Mouse (Mus musculus): ENCODE results near the gene Ppp1r21. TPM values are rescaled to one million over a fixed set of nuclear protein-coding genes. Genes with fewer than 3 reads are reported as not detected.
A peak's percentile ranks its signal among the peaks of the same experiment; 100 is the strongest.

The Ppp1r21 gene
- polyA plus RNA-seq, 1 experiment from 2014 or later, result 17.4 TPM

DNA sequence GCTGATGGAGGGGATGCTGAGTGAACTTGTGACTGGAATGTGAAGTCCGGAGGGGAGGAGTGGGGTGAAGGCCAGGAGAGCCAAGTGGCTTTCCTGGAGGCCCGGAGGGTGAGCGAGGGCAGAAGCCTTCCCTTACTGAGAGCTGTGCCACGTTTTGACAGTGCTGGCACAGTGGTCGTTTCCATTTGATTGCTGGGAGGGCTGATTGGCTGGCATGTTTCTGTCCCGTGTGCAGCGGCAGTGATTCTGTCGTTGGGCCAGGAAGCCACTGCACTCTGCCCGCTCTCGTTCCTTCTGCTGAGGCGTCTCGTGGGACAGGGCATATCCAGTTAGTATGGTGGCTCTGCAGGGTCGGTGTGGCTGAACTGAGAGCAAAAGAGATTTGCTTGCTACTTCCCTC lies 26.3 kb downstream of the Ppp1r21 start:
- Histone ChIP-seq H3K4me3 (no peak overlapping the region), H3K27me3 (ENCODE audit: poor library complexity, severe bottlenecking) (no peaks in the 10 kb centered on the region), H3K9me3 (no peaks in the 10 kb centered on the region), H3K4me1 (peaks cover 19% of the 10 kb centered on the region), H3K27ac (no peak overlapping the region), H3K36me3 (replicated peaks) (peaks cover 34% of the 10 kb centered on the region)
- WGBS, result 90% methylated on average over 13 of the region's 13 CpGs
- DNase-seq (ENCODE audit: extremely low spot score, low spot score), result no peak

DNA sequence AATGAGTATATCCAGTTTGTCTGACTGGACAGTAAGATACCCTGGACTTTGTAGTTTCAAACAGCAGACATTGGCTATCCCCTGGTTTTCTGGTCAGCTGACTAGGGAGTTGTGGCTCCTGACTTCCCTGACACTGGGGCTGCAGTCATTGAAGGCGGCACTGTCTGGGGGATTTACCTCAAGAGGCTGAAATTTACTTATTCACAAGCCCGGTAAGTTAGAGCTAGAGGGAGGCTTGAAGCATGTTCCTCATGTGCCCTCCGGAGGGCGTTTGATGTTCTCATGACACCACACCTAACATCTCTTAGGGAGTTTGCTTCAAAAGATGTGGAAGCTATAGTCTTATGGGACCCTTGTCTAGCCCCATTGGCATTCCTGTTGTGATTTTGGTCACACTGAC lies 26.8 kb downstream of the Ppp1r21 start:
- no peaks in the 10 kb centered on the region for H3K27me3 ChIP-seq (ENCODE audit: poor library complexity, severe bottlenecking)
- no peak overlapping the region for H3K4me3 ChIP-seq
- DNase-seq (ENCODE audit: extremely low spot score, low spot score), result no peak
- H3K27ac ChIP-seq, result no peak overlapping the region
- peaks cover 19% of the 10 kb centered on the region for H3K4me1 ChIP-seq
- 81% methylated on average over 4 of the region's 4 CpGs for WGBS
- no peaks in the 10 kb centered on the region for H3K9me3 ChIP-seq
- H3K36me3 ChIP-seq (replicated peaks), result peaks cover 39% of the 10 kb centered on the region

DNA sequence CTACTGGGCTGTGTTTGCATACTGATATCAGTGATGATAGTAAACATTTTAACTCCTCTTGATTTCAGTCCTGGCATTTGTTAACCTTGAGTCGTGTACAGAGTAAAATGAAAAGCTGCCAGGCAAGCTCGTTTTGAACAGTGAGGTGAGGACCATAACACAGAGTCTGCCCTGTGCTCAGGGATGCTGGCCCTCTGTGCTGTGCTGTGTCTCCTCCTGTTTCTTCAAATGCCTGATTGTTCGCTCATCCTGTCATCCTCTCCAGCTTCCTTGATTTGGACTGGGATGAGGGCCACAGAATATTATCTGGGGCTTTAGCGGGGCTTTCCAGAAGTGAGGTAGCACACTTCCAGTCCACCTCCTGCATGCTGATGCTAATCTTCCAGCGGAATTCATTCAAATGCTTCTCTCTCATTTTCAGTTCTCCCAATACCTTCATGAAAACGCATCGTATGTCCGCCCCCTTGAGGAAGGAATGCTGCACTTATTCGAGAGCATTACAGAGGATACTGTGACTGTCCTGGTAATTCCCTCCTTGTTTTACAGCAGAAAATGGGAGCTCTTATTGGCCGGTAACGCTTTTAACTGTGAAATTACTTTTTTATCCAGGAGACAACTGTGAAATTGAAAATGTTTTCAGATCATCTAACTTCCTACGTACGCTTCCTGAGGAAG lies 28.4 kb downstream of the Ppp1r21 start:
- H3K4me1 ChIP-seq, result 0 out of 2 replicates have a peak, but pooled peaks cover 7% of the 10 kb centered on the region
- DNase-seq (ENCODE audit: extremely low spot score, low spot score), result peak; percentile 69
- WGBS, result 37% methylated on average over 13 of the region's 13 CpGs
- H3K36me3 ChIP-seq (replicated peaks), result peaks cover 53% of the 10 kb centered on the region
- no peaks in the 10 kb centered on the region for H3K9me3 ChIP-seq
- H3K4me3 ChIP-seq, result no peak overlapping the region
- H3K27ac ChIP-seq, result no peak overlapping the region
- no peaks in the 10 kb centered on the region for H3K27me3 ChIP-seq (ENCODE audit: poor library complexity, severe bottlenecking)

DNA sequence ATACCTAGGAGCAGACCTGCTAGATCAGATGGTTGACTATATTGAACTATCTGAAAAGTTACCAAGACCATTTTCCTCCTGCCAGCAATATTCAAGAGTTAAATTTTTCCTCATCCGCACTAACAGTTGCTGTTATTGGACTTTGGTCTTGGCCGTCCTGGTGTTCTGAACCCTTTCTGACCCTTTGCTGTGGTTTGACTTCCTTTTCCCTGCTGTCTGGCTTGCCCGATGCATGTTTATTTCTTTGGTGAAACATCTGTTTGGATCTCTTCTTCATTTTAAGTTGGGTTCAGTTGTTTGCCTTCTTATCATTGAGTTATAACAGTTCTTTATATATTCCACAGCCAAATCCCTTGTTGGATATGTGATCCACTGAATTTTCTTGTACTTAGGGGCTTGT lies 33.7 kb downstream of the Ppp1r21 start:
- Histone ChIP-seq H3K36me3 (replicated peaks) (peaks cover 49% of the 10 kb centered on the region), H3K4me1 (0 out of 2 replicates have a peak, but pooled peaks cover 1% of the 10 kb centered on the region), H3K4me3 (no peak overlapping the region), H3K27me3 (ENCODE audit: poor library complexity, severe bottlenecking) (no peaks in the 10 kb centered on the region), H3K9me3 (no peaks in the 10 kb centered on the region), H3K27ac (no peak overlapping the region)
- WGBS, result 90% methylated on average over 3 of the region's 3 CpGs
- no peak for DNase-seq (ENCODE audit: extremely low spot score, low spot score)

DNA sequence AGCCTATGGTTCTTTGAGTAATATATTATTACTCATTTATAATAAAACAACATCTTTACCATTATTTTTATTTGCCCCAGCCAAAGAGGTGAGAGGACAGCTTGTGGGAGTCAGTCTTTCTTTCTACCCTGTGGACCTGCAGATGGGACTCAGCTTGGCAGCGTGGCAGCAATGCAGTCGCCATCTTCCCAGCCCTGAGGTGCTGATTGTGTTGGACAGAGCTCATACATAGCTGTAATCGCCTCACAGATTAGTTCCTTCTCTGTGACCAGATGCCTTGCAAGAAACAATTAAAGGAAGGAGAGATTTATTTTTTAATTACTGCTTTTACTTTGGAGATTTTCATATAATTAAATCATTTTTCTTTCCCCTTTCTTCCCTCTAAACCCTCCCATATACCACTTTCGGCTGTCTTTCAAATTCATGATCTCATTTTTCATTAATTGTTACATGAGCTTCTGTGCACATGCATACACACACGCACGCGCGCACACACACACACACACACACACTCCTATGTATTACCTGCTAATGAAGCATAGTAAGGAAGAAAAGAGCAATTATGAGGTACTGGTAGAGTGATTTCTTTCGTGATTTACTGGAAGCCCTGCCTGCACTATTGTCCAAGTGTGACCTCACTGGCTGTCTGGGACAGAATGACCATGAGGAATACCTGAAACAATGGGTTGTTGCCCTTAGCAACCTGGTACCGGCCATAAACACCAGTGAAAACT lies 40.1 kb downstream of the Ppp1r21 start:
- Histone ChIP-seq H3K36me3 (replicated peaks) (peaks cover 73% of the 10 kb centered on the region), H3K4me1 (peaks cover 9% of the 10 kb centered on the region), H3K4me3 (no peak overlapping the region), H3K27ac (no peak overlapping the region), H3K27me3 (ENCODE audit: poor library complexity, severe bottlenecking) (no peaks in the 10 kb centered on the region), H3K9me3 (no peaks in the 10 kb centered on the region; the same call in 1 of the 2 replicates)
- 83% methylated on average over 10 of the region's 10 CpGs for WGBS
- no peak for DNase-seq (ENCODE audit: extremely low spot score, low spot score)

DNA sequence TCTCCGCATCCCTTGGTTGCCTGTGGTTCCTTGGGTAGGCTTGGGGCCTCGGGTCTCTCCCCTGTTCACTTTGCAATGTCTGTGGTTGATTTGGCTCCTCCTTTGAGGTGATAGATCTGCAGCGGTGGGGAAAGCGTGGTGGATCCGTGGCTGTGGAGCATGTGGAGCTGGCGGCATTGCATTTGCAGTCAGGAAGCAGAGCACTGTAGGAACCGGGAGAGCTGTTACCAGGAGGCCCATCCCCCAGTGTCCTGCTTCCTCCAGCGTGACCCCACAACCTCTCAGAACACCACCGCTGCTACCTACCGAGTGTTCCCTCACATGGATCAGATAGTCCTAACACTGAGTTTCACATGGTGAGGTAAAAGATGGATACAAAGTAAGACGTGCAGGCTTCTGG lies 40.9 kb downstream of the Ppp1r21 start:
- no peak overlapping the region for H3K4me3 ChIP-seq
- no peak for DNase-seq (ENCODE audit: extremely low spot score, low spot score)
- 0 out of 2 replicates have a peak overlapping the region, but pooled peaks have one; percentile 17 for H3K27ac ChIP-seq
- peaks cover 9% of the 10 kb centered on the region for H3K4me1 ChIP-seq
- peaks cover 76% of the 10 kb centered on the region for H3K36me3 ChIP-seq (replicated peaks)
- H3K9me3 ChIP-seq, result no peaks in the 10 kb centered on the region; the same call in 1 of the 2 replicates
- 89% methylated on average over 11 of the region's 11 CpGs for WGBS
- H3K27me3 ChIP-seq (ENCODE audit: poor library complexity, severe bottlenecking), result no peaks in the 10 kb centered on the region

DNA sequence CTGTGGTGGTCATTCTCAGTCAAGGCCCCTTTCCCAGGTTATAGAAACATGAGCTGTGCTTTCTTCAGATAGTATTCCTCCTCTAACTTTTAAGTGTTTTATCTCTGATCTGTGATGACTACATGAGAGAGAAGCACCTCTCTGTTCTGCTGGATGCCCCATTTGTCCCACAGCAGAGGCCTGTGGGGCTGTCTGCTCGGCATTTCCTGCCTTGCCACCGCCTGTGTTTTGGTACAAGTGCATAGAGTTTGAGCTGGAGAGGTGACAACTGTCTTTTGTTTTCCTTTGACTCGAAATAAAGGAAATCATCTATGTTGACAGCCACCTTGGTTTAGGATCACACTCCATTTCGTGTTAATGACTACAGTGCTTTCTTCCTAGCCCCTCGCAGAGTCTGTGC lies 44.9 kb downstream of the Ppp1r21 start:
- Histone ChIP-seq H3K4me3 (no peak overlapping the region), H3K9me3 (no peaks in the 10 kb centered on the region; the same call in 1 of the 2 replicates), H3K27ac (no peak overlapping the region), H3K36me3 (replicated peaks) (peaks cover 76% of the 10 kb centered on the region), H3K27me3 (ENCODE audit: poor library complexity, severe bottlenecking) (no peaks in the 10 kb centered on the region), H3K4me1 (peaks cover 9% of the 10 kb centered on the region)
- WGBS, result 83% methylated on average over 5 of the region's 5 CpGs
- DNase-seq (ENCODE audit: extremely low spot score, low spot score), result no peak

DNA sequence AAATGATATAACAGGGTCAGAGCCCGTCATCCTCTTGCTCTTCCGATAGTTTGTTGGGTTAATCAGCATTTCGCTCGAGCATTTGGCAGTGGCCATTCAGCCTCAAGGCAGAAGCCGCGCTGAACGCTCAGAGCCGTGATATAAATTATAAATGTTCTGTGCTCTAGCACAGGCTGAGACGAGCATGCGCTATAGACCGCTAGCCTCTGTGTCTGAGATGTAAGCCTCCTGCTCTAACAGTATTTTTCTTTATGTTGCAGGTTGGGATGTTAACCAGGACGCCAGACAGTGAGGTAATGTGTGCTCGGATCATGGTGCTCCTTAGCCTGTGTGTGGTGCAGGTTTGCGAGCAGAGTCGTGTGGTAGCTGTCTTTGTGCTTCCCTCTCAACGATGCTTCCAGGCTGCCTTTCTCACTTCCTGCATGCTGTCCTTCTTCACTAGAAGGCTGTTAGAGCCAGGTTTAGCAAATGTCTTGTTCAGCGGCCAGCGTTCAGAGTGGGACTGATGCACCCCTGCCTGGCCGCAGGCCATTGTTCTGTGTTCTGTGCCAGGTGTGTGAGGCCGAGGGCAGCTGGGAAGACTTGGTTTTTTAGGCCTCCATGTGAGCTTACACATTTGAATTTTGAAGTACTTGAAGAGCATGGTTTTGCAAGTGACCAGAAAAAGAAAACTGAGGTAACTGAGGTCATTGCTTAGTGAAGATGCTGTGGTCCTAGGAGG lies 48.8 kb downstream of the Ppp1r21 start:
- WGBS, result 95% methylated on average over 20 of the region's 20 CpGs
- Histone ChIP-seq H3K27me3 (ENCODE audit: poor library complexity, severe bottlenecking) (no peaks in the 10 kb centered on the region), H3K4me3 (no peak overlapping the region), H3K9me3 (no peaks in the 10 kb centered on the region), H3K27ac (no peak overlapping the region), H3K36me3 (replicated peaks) (peaks cover 63% of the 10 kb centered on the region), H3K4me1 (no peaks in the 10 kb centered on the region)
- no peak for DNase-seq (ENCODE audit: extremely low spot score, low spot score)

DNA sequence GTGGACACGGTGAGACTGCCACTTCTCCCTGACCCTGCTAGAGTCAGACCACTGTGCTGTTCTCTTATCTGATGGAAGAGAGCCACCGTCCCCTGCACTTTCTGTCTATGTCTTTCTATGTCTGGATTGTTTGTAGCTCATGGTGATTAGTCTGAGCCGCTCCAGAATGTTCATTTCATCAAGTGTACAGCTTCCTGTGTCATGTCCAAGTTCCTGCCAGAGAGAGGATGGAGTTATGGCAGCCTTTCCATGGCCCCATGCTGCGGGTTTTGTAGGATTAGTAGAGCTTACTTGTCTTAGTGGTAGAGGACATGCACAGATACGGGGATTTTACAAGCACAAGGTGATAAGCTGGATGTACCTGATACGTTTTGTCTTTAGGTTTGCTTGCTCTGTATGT lies 50.6 kb downstream of the Ppp1r21 start:
- 92% methylated on average over 6 of the region's 6 CpGs for WGBS
- Histone ChIP-seq H3K27ac (no peak overlapping the region), H3K36me3 (replicated peaks) (peaks cover 74% of the 10 kb centered on the region), H3K9me3 (no peaks in the 10 kb centered on the region), H3K4me1 (no peaks in the 10 kb centered on the region), H3K4me3 (no peak overlapping the region), H3K27me3 (ENCODE audit: poor library complexity, severe bottlenecking) (no peaks in the 10 kb centered on the region)
- DNase-seq (ENCODE audit: extremely low spot score, low spot score), result no peak

DNA sequence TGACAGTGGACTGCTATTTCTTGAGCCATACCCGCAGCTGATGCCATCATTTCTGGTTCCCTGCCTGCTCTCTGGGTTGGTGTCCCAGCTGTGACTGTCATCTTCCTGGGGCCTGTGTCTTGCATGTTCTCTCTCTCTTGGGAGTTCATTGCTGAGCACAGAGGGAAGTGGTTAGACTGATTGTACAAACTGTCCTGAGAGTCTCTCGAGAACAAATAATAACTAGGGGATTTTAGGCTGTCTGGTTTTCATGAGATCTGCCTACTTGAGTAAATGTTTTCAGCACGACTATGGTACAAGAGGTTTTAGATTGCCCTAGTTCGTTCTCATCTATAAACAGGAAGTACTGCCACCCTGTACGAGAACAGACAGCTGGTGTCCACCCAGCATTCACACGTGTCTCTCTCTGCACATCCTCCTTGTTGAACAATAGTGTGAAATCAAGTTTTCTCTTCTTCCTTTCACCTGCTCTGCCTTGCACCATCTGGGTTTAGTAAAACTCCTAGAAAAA lies 51.6 kb downstream of the Ppp1r21 start:
- Histone ChIP-seq H3K4me1 (no peaks in the 10 kb centered on the region), H3K36me3 (replicated peaks) (peaks cover 73% of the 10 kb centered on the region), H3K27me3 (ENCODE audit: poor library complexity, severe bottlenecking) (no peaks in the 10 kb centered on the region), H3K9me3 (no peaks in the 10 kb centered on the region), H3K4me3 (no peak overlapping the region), H3K27ac (no peak overlapping the region)
- WGBS, result 91% methylated on average over 6 of the region's 6 CpGs
- DNase-seq (ENCODE audit: extremely low spot score, low spot score), result no peak

DNA sequence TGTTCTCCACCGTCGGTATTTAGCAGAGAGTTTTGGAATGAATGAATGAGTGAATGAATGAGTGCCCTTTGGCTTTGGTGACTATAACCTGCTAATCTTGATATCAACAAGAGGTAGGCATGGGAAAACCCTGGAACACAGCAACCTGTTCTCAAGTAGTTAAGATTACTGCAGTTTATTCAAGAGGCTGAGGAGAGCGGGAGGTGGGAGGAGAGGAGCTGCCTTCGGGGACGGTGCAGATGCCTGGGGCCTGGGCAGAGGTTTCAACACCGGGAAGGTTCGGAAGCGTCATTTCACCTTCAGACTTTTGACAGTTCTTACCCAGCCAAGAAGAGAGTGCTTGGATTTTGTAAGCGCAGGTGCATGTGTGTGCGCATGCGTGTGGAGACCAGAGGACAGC lies 53.1 kb downstream of the Ppp1r21 start:
- no peak overlapping the region for H3K4me3 ChIP-seq
- H3K27me3 ChIP-seq (ENCODE audit: poor library complexity, severe bottlenecking), result no peaks in the 10 kb centered on the region
- WGBS, result 93% methylated on average over 11 of the region's 11 CpGs
- no peak overlapping the region for H3K27ac ChIP-seq
- DNase-seq (ENCODE audit: extremely low spot score, low spot score), result no peak
- no peaks in the 10 kb centered on the region for H3K9me3 ChIP-seq
- peaks cover 70% of the 10 kb centered on the region for H3K36me3 ChIP-seq (replicated peaks)
- H3K4me1 ChIP-seq, result no peaks in the 10 kb centered on the region

DNA sequence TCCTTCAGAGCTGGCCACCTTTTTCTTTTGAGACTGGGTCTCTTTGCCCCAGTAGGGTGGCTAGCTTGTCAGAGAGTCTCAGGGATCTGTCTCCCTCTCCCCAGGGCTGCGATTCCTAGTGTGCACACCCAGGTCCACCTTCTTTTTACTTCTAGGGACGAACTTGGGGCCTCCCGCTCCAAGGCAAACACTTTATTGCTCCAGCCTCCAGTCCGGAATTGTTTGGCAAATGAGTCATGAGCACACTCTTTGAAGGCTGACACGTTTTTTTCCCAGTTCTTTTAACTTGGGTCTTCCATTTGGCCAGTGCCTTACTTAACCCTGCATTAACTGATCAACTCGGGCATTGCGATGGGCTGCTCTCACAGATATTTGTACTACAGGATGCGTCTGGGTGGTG lies 53.5 kb downstream of the Ppp1r21 start:
- no peaks in the 10 kb centered on the region for H3K4me1 ChIP-seq
- no peak overlapping the region for H3K27ac ChIP-seq
- DNase-seq (ENCODE audit: extremely low spot score, low spot score), result no peak
- no peaks in the 10 kb centered on the region for H3K9me3 ChIP-seq
- H3K36me3 ChIP-seq (replicated peaks), result peaks cover 72% of the 10 kb centered on the region
- 88% methylated on average over 8 of the region's 8 CpGs for WGBS
- no peaks in the 10 kb centered on the region for H3K27me3 ChIP-seq (ENCODE audit: poor library complexity, severe bottlenecking)
- no peak overlapping the region for H3K4me3 ChIP-seq

DNA sequence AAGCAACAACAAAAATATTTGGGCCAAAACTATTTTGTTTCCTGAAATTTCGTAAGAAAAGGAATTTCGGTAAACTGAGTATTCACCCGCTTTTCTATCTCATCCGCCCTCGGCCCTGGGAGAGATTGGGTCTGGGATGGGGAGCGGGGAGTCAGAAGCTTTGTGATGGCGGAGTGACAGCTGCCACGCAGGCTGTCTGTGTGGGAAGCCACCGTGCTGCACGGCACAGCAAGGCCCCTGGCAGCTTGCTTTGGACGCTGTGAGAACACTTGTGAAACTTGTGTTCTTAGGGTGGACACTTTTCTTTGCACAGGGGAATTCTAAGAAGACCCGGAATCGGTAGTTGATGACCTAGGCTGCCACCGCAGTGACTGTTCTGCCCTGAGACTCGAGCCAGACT lies 57.5 kb downstream of the Ppp1r21 start:
- H3K9me3 ChIP-seq, result no peaks in the 10 kb centered on the region
- no peak overlapping the region for H3K27ac ChIP-seq
- no peaks in the 10 kb centered on the region for H3K27me3 ChIP-seq (ENCODE audit: poor library complexity, severe bottlenecking)
- WGBS, result 87% methylated on average over 15 of the region's 15 CpGs
- no peaks in the 10 kb centered on the region for H3K4me1 ChIP-seq
- peaks cover 66% of the 10 kb centered on the region for H3K36me3 ChIP-seq (replicated peaks)
- no peak overlapping the region for H3K4me3 ChIP-seq
- DNase-seq (ENCODE audit: extremely low spot score, low spot score), result no peak
